Mouse (Mus musculus) layer of hippocampus, postnatal 25 days (tissue): ENCODE measurements at regions not wholly inside any gene's neighbourhood (a gene's known extent, or its start where the extent isn't known, plus 50 kb on each side); places are given as distances from the start of the nearest gene placed in this dataset.
A peak's percentile ranks its signal among the peaks of the same experiment; 100 is the strongest.

ENCODE experiments used
- DNase-seq, 2 experiments: peaks; one replicate each; pipeline ENCODE4 v3.0.0; 2022; ENCODE audit warnings: mixed read lengths in 2 of 2, low spot score in 1 of 2; ENCODE audit errors: extremely low spot score in 1 of 2

DNA sequence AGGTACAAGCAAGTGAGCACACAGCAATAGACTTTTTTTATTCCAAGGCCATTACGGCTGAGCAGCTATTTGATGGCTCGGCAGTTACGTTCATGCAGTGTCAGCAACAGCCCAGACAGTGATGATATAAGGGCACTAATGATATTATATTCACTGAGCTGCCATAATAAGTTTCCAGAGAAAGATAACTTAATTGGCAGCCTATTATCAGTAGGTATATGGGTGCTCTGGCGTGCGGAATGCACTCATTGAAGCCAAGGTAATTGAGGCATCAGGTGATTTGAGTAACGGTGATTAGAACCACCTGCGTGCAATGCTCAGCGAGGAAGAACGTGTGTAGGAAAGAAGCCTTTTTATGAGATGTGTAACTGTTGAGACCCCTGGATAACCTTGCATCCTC lies 358.0 kb downstream of the Cenpc1 start:
- no peak for DNase-seq

DNA sequence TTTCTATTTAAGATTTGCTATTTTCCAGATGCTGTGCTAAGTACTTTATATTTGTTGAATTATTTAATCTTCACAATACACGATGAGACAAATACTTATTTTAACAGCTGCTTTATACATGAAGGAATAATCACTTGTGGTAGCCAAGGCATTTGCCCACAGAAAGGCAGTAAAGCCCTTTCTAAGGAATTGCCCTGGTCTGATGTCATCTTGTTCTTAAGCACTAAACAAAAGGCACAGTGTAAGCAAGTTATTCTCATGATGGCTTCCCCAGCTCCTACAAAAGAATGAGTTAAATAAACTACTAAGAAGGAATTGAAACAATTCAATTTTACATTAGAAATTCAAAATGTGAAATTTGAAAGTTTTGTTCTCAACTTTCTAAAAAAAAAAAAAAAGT lies 358.8 kb downstream of the Cenpc1 start:
- DNase-seq: no peak

DNA sequence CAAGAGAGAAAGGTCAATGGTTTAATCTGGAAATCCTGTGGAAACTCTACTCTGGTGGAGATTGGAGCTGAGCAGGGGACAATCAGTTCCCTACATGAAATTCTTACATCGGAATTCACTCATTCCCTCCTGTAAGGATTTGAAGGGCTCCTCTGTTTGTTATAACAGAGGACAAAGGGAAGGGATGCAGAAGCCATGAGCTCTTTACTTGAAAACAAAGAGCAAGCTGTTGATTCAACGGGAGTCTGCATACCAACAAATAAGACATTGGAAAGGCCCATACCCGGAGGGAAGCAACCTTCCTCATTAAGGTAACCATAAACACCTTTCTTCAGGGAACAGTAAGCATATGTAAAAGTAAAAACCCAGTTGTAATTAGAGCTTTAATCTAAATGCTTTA lies 359.3 kb downstream of the Cenpc1 start:
- no peak for DNase-seq

DNA sequence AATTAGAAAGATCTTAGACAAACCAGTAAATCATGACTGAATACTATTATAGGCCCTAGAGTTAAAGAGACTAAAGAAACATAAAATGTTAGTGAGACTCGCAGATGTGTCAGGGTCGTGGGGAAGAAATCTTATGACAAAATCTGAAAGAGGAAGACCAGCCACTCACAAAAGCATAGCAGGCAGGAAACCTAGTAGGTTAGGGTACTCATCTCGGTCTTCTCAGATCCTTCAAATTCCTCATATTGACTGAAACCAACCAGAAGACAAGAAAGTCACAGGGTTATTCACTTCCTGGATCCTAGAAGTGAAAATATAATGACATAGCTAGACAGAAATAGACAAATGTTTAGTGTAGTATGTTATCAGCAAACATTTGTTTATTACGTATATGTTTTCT lies 387.5 kb downstream of the Cenpc1 start:
- DNase-seq: no peak

DNA sequence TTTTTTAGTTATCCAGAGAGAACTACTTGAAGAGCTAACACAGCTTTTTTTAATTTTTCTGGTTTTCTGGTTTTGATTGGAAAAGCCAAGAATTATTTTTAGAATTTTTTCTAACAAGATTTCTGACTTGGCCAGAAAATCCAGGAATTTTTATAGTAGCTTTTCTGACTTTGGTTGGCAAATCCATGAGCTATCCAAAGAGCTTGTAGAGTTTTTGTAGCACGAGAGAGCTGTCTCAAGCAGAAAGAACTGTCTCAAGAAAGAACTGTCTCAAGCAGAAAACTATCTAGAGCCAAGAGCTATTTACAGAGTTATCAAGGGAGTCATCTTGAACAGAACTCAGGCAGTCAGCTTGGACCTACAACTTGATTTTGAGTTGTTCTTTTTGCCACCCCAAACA lies 394.3 kb downstream of the Cenpc1 start:
- no peak for DNase-seq

GRCm38 (mm10) chr5:85661487-85661886 lies 403.9 kb downstream of the Cenpc1 start:
- no peak for DNase-seq

GRCm38 (mm10) chr5:85621078-85621477 lies 444.3 kb downstream of the Cenpc1 start:
- DNase-seq: no peak

DNA sequence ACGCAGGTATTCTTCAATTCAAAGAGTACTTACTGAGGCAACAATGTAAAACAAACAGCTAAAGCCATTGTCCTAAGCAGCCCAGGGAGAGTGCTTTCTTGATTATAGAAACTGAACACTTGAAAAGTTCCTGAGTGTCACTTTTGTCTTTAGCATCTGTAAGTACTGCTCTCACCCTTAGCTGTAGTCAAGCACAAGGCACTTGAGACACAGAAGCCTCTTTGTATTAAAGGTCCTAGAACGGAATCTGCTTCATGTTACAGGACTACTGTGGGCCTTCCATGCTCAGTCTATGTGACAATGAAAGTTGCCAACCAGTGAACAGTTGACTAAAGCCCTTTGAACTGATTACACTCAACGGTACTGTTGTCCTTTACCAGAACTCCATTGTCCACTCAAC lies 450.6 kb downstream of the Cenpc1 start:
- no peak for DNase-seq

DNA sequence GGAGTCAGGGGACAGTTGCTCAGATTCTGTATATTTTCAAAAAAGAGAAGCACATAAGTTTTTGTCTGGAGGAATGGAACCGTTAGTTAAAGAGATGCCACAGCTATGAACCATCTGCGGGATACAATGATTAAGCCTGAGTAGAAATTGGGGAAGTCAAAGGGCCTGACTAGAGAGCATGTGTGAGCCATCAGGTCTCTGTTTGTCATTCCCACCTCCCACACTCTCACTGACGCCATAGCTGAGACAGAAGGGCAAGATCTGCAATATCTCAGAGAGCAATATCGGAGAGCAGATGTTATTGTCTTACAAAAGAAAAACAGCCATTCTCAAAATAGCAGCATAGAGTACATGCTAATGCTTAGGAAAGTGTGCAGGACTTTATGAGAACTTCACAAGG lies 452.8 kb downstream of the Cenpc1 start:
- peak in 1 of 2 experiments; percentile 7 for DNase-seq

GRCm38 (mm10) chr5:85609104-85609503 lies 456.3 kb downstream of the Cenpc1 start:
- no peak for DNase-seq

DNA sequence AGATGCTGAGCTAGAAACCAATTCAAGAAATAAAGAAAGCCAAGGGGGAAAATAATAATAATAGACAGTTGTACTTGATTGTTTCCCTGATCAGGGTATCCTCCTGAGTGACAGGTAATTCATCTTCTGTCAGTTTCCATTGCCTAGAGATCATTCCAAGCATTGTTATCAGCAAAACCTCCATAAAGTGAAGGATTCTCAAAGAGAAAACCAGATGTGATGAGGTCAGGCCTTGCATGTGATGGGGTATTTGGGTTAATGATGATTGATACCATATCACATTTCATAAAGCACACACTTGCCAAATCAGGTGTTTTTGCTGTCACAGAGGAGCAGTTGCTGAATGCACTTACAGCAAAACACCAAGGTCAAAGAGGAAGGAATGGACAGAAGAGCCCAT lies 467.2 kb downstream of the Cenpc1 start:
- DNase-seq: no peak

DNA sequence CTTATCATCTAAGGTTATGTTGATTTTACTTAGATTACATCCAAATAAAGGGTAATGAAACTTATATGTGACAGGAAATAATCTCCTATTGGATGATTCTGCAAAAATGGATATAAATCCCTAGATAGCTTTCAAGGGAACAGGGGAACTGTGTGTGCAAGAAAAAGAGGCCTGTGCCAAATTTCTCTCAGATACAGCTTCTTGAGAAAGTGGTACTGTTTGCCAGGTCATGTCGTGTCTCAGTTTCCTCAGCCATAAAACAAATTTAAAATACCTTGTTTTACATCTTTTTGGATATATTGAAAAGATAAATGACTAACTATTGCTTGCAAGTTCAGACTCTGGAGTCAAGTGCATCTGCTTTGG lies 470.3 kb downstream of the Cenpc1 start:
- DNase-seq: no peak

DNA sequence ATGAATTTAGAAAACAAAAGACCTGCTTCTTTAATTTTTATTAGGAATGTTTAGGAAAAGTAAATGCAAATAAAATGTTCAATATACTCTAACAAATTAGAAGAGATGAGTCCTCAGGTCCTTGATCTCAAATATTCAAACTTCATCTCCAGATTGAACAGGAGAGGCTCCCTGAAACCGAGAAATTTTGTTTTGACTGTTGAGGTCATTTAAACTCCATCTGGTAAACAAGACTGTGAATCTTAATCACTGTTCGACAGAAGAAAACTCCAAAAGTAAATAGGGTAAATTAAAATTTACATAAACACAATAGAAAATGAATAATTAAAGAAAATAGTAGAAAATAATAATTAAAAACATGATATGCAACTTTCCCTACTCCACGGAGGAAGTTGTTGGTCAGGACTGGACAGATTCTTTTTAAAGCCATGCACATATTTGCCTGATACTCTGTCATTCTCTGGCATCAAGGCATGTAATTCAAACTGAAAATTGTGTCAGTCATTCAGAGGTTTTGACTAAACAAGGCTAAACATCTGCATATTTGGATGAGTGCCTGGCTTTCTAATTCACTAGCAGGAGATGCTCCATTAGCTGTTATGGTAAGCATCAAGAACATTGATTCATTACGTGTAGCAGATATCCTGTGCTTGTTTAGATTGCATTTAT lies 470.8 kb downstream of the Cenpc1 start:
- no peak for DNase-seq

DNA sequence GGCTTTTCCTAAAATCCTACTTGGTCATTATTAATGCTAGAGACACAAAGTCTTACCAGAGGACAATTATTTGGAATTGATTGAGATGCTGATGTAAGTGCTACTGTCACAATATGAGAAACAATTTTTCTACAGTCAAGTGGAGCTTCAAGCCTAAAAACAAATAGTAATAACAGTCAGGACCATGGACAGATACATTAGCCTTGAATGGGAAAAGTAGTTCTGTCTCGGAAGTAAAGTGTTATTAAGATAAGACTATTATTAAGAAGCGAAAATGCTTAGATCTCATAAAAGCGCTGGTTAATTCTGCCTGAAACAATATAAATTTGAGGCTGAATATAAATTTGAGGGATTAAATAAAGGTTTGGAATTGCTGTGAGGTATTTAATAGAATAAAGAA lies 473.1 kb downstream of the Cenpc1 start:
- DNase-seq: no peak

GRCm38 (mm10) chr5:85586727-85587126 lies 478.7 kb downstream of the Cenpc1 start:
- DNase-seq: peak in 1 of 2 experiments; percentile 74

DNA sequence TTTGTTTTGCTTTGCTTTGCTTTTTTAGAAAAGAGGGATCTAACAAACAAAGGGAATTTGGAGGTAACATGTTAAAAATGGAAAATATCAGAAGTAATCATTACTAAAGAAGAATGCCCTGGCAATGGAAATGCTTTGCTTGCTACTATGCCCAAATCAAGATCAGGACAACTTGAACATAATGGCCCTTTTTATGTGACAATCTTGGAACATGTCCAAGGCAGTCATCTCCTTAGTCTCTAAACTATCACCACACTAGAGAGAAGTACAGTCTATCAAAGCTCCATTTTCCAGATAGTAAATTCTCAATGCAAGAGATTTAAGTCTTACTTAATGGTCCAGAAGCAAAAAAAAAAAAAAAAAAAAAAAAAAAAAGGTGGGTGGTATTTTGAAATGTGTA lies 492.9 kb downstream of the Cenpc1 start:
- DNase-seq: no peak

DNA sequence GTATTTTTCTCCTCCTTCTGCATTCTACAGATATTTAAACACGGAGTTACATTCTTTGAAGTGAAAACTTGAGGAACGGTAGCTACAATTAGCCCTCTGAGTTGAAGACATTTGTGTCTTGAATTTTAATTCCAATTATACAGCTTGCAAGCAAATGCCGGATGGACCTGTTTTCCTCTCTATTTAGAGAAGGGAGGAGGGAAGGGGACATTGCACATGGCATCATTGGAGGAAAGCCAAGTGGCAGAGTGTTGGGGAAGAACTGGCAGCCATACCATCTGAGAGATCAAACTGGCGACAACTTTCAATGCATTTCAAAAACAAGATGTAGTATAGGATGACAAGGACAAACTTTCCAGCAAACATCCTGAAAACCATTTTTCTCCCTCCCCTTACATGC lies 493.4 kb downstream of the Cenpc1 start:
- peak in 1 of 2 experiments; percentile 27 for DNase-seq

DNA sequence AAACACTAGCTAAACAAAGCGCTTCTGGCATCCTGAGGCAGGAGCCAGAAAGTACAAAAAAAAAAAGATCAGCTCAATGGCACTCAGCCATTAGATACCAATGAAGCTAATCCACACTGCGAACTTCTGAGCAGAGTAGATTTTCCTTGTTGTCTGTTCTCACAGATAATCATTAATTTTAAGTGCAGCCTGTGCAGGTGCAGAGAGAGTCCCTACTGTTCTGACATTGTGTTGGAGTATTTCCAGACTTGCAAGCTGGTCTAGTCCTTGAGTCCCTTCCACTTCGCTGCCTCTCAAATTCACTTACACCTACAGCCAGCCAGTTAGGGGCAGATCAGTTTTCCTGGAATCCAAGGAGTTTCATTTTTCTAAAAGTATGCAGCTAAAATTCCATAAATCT lies 494.0 kb downstream of the Cenpc1 start:
- DNase-seq: no peak

- no peak for DNase-seq
Observed at GRCm38 (mm10) chr5:85536329-85536728, 529.1 kb downstream of the Cenpc1 start.

- DNase-seq: no peak
Observed at GRCm38 (mm10) chr5:85525385-85526194, 539.8 kb downstream of the Cenpc1 start.

- no peak for DNase-seq
Observed at GRCm38 (mm10) chr5:85505244-85505643, 560.1 kb downstream of the Cenpc1 start.

DNA sequence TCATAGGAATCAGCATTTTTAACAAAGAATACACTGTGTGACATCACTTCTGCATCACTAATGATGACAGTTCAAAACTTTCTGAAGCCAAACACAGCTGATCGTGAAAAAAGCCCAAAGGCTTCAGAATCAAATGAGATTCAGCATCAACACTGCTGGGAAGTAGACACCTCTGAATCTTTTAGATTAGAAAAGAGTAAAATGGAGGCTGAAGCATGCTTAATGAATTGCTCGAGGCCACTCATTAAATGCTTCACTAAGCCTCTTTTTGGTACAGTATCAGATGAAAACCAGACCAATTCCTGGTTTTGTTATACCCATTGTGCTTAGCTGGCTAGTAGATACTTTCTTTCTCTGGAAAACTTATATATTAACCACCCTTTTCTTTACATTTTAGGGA lies 568.1 kb downstream of the Cenpc1 start:
- no peak for DNase-seq
